Mouse (Mus musculus) neural tube, embryonic 14.5 days (tissue): ENCODE measurements around the gene Card11. TPM values are rescaled to one million over a fixed set of nuclear protein-coding genes. Genes with fewer than 3 reads are reported as not detected.

ENCODE experiments used
- ATAC-seq: fragments of 200-750 bp; cut with Nextera tagmentation; 2 replicates; pipeline ENCODE4 v1.8.0; 2017; ENCODE audit warnings: low read depth, mild to moderate bottlenecking, moderate TSS enrichment, moderate library complexity
- H3K27ac ChIP-seq: fragments of 300-500 bp; sonication (generic); 2 replicates; pipeline ENCODE4 v1.5.1; 2014; ENCODE audit warnings: low read depth, mild to moderate bottlenecking, control low read depth, low read length, moderate library complexity, mixed read lengths
- H3K27me3 ChIP-seq: fragments of 300-500 bp; sonication (generic); 2 replicates; pipeline ENCODE4 v1.6.1; 2014; ENCODE audit warnings: low read length; ENCODE audit not compliant: control insufficient read depth, insufficient read depth
- H3K36me3 ChIP-seq: fragments of 300-500 bp; sonication (generic); 2 replicates; pipeline ENCODE4 v1.6.1; 2014; ENCODE audit warnings: low read length, mixed read lengths; ENCODE audit not compliant: control insufficient read depth, insufficient read depth
- H3K4me1 ChIP-seq: fragments of 300-500 bp; sonication (generic); 2 replicates; pipeline ENCODE4 v1.6.1; 2014; ENCODE audit warnings: low read length; ENCODE audit not compliant: control insufficient read depth, insufficient read depth
- H3K4me2 ChIP-seq: fragments of 300-500 bp; sonication (generic); 2 replicates; pipeline ENCODE4 v1.6.1; 2014; ENCODE audit warnings: mild to moderate bottlenecking, low read depth, low read length, control low read depth
- H3K4me3 ChIP-seq: fragments of 300-500 bp; sonication (generic); 2 replicates; pipeline ENCODE4 v1.5.1; 2014; ENCODE audit warnings: low read depth, low read length, control low read depth, mixed read lengths
- H3K9ac ChIP-seq: fragments of 300-500 bp; sonication (generic); replicated peaks from 2 replicates; pipeline ENCODE4 v1.6.1; 2014; ENCODE audit warnings: low read depth, mild to moderate bottlenecking, control low read depth, low read length, mixed read lengths
- H3K9me3 ChIP-seq: fragments of 300-500 bp; sonication (generic); 2 replicates; pipeline ENCODE4 v1.6.1; 2016; ENCODE audit warnings: low read length; ENCODE audit not compliant: control insufficient read depth
- WGBS: fragments of 180-500 bp; shearing (Covaris S2); extraction: QIAGEN DNeasy Blood & Tissue Kit; methylation state at CpG from one replicate; pipeline ENCODE4 v1.1.7; 2014; 5-methylcytosine and 5-hydroxymethylcytosine counted together
- polyA plus RNA-seq: library from polyadenylated mRNA; unstranded; fragments of >200 nt; fragmentation: Nextera tagmentation; extraction: Ambion mirVana; gene quantifications from 2 replicates; pipeline ENCODE4 v1.2.1, GENCODE M21; 2014

Gene Card11
- polyA plus RNA-seq, 1 experiment from 2014 or later: 0.17 TPM

DNA sequence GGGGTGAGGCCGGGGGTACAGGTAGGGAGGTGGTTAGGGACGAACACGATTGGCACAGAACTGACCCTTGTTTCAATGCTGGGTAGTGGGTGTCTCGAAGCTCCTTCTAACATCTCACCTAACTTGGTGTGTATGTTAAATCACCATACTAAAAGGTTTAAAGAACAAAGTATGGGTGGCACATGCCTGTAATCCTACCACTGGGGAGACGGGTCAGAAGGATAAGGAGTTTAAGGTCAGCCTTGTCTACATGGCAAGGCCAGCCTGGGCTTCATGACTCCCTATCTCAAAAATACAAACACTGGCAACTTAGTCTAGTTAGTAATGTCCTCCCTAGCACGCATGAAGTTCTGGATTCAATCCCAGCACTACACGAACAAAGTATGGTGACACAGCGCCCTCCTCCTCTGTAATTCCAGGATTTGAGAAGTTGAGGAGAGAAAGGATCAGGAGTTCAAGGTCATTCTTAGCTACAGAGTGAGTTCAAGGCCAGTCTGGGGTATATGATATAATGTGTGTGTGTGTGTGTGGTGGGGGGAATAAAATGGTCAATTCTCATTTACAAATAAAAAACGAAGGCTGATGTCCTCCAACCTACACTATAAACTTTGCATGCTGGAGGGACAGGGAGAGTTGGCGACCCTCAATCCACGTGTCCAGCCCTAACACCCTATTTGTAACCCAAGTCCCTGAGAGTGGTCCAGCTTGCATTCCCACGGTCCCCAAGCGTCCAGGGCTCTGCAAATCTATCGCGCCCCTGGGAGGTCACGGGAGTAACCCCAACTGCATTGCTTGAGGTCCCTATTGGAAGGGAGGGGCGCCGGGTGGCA is 171.1 kb downstream of the Card11 start:
- Histone ChIP-seq H3K9ac (peak overlapping the region; percentile 87), H3K4me3 (peak overlapping the region; percentile 84), H3K4me2 (peak overlapping the region; percentile 76), H3K4me1 (peaks cover 29% of the 10 kb centered on the region), H3K36me3 (no peaks in the 10 kb centered on the region), H3K9me3 (no peaks in the 10 kb centered on the region), H3K27ac (peak overlapping the region; percentile 81; the same call in 1 of the 2 replicates), H3K27me3 (no peaks in the 10 kb centered on the region)
- 36% methylated on average over 18 of the region's 18 CpGs for WGBS
- no peak for ATAC-seq

DNA sequence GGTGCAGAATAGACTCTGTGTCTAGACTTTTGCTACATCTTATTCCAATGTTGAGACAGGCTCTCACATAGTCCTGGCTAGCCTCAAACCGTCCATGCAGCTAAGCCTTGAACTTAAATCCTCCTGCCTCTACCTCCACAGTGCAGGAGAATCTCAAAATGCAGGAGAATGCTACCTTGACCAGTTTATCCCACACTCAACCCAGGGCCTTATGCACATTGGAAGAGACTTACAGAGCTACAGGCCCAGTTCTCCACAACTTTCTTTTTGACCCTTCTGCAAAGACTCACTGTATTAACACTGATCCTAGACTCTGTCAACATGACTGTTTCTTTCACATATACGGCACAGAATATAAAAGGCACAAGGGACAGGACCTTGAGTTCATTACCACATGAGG is 172.0 kb downstream of the Card11 start:
- ATAC-seq: no peak

DNA sequence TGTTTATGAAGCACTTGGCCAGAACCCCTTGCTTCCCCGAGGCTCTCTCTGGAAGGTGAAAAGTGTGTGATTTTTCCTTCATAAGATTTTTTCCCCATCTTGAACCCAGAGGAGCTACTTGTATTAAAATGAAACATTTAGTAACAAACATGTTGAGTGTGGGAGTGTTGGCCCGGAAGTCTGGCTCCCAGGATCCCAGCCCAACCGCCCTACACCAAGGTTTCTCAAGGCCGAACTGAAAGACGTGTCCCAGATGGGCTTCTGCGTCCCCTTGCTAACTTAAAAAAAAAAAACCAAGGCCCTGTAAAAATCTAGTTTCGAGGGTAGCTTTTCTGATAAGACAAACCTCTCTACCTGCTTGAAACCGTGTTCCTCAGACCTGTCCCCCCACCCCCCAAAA is 172.5 kb downstream of the Card11 start:
- Histone ChIP-seq H3K4me1 (peaks cover 29% of the 10 kb centered on the region), H3K4me3 (no peak overlapping the region), H3K9ac (no peak overlapping the region), H3K4me2 (peak overlapping the region; percentile 76; the same call in 1 of the 2 replicates), H3K36me3 (no peaks in the 10 kb centered on the region), H3K27me3 (no peaks in the 10 kb centered on the region), H3K27ac (no peak overlapping the region), H3K9me3 (no peaks in the 10 kb centered on the region)
- 86% methylated on average over 8 of the region's 8 CpGs for WGBS
- no peak for ATAC-seq

More for the DNA sequence above, 172.0 kb downstream of the Card11 start:
- H3K4me1 ChIP-seq: peaks cover 29% of the 10 kb centered on the region
- H3K4me3 ChIP-seq: no peak overlapping the region
- H3K9ac ChIP-seq: no peak overlapping the region
- H3K27ac ChIP-seq: no peak overlapping the region
- H3K9me3 ChIP-seq: no peaks in the 10 kb centered on the region
- 74% methylated on average over 2 of the region's 2 CpGs for WGBS
- no peaks in the 10 kb centered on the region for H3K27me3 ChIP-seq
- peak overlapping the region; percentile 76 for H3K4me2 ChIP-seq
- H3K36me3 ChIP-seq: no peaks in the 10 kb centered on the region

DNA sequence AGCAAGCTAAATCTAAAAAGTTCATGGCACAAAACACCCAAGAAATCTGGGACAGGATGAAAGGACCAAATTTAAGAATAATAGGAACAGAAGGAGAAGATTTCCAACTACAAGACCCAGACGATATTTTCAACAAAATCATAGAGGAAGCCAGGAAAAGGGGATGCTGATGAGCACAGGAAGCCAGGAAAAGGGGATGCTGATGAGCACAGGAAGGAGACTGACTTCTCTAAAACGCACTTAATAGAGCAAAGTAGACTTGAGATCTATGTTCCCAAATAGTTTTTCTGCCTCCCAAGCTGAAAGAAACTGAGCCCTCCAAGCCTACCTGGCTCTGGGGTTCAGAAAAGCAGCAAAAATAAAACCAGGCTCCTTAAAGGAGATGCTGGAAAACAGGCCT is 173.0 kb downstream of the Card11 start:
- Histone ChIP-seq H3K4me3 (no peak overlapping the region), H3K9ac (no peak overlapping the region), H3K27me3 (no peaks in the 10 kb centered on the region), H3K36me3 (no peaks in the 10 kb centered on the region), H3K4me2 (peak overlapping the region; percentile 76; the same call in 1 of the 2 replicates), H3K4me1 (peaks cover 29% of the 10 kb centered on the region), H3K27ac (no peak overlapping the region), H3K9me3 (no peaks in the 10 kb centered on the region)
- ATAC-seq: no peak
- 73% methylated on average over 2 of the region's 2 CpGs for WGBS

DNA sequence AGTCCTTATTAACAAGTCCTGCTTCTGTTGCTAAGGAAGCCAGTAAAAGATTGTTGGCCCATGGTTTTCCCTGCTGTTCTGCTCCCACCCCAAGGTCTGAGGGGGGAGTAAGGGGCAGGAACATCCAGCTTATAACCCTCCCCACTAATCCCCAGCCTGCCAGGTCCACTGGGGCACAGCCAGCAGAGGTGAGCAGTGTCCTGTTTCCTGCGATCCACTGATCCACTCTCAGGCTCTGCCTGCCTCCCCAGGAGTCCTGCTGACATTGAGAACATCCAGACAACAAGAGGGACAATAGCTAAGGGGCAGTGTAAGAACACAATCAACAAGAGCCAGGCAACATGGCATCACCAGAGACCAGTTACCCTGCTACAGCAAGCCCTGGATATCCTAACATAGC is 173.6 kb downstream of the Card11 start:
- Histone ChIP-seq H3K27me3 (no peaks in the 10 kb centered on the region), H3K9me3 (no peaks in the 10 kb centered on the region), H3K4me1 (peaks cover 29% of the 10 kb centered on the region), H3K27ac (no peak overlapping the region), H3K9ac (no peak overlapping the region), H3K36me3 (no peaks in the 10 kb centered on the region), H3K4me3 (no peak overlapping the region), H3K4me2 (no peak overlapping the region)
- no peak for ATAC-seq
- 13% methylated on average over 1 of the region's 1 CpGs for WGBS

DNA sequence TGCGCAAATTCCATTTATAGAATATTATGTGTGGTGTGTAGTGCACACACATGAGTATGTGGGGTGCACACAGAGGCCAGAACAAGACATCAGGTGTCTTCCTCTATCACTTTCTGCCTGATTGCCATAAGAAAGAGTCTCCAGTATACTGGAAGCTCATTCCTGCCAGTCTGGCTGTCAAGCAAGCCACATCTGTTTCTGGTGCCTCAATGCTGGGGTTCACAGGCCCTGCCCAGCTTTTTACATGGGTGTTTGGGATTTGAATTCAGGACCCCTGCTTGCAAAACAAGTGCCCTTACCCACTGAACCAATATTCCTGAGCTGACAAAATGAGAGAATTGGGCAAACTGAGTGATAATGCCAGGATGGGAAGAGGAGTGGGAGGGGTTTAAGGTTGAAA is 174.3 kb downstream of the Card11 start:
- Histone ChIP-seq H3K4me1 (peaks cover 29% of the 10 kb centered on the region), H3K27ac (no peak overlapping the region), H3K27me3 (no peaks in the 10 kb centered on the region), H3K9me3 (no peaks in the 10 kb centered on the region), H3K4me3 (no peak overlapping the region), H3K4me2 (no peak overlapping the region), H3K36me3 (no peaks in the 10 kb centered on the region), H3K9ac (no peak overlapping the region)
- ATAC-seq: no peak
- 100% methylated on average over 1 of the region's 1 CpGs for WGBS

DNA sequence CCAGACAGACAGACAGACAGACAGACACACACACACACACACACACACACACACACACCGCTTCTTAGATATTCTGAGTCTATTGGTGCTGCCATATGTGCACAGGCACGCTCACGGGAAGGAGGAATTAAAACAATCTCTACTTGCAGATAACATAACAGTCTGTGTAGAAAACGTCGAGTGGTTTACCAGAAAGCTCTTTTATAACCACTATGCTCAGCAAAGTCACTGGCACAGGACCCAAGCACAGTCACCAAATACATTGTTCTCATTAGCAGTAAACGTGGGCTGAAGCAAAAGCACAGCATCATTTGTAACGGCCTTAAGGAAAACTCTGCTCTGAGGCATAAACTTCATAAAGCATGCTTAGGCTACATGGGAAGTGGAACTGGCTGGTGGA is 176.3 kb downstream of the Card11 start:
- no peak overlapping the region for H3K4me3 ChIP-seq
- H3K9ac ChIP-seq: no peak overlapping the region
- no peaks in the 10 kb centered on the region for H3K9me3 ChIP-seq
- H3K27me3 ChIP-seq: no peaks in the 10 kb centered on the region
- H3K4me2 ChIP-seq: no peak overlapping the region
- H3K27ac ChIP-seq: no peak overlapping the region
- peaks cover 24% of the 10 kb centered on the region; the same call in 1 of the 2 replicates for H3K4me1 ChIP-seq
- 93% methylated on average over 7 of the region's 7 CpGs for WGBS
- ATAC-seq: no peak
- H3K36me3 ChIP-seq: no peaks in the 10 kb centered on the region

DNA sequence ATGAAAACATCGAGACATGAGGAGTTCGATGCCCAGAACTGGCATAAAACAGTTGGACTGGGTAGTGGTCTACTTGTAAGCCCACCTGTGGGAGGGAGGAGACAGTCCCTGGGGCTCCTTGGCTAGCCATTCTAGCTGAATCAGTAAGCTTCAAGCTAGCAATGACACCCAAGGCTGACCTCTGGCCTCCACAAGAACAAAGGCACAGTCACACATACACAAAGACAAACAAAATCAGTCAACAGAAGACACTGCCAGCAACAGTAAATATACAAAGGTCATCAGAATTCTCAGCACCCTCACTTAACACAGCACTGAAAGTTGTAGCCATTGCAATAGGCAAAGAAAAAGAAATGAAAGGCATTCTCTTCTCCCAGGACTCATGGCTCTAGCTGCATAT is 177.0 kb downstream of the Card11 start:
- Histone ChIP-seq H3K9ac (no peak overlapping the region), H3K4me1 (peaks cover 24% of the 10 kb centered on the region; the same call in 1 of the 2 replicates), H3K27ac (no peak overlapping the region), H3K9me3 (no peaks in the 10 kb centered on the region), H3K4me3 (no peak overlapping the region), H3K36me3 (no peaks in the 10 kb centered on the region), H3K27me3 (no peaks in the 10 kb centered on the region), H3K4me2 (no peak overlapping the region)
- 98% methylated on average over 2 of the region's 2 CpGs for WGBS
- no peak for ATAC-seq
